Mouse (Mus musculus): ENCODE data around the gene Ap1g2.

DNA sequence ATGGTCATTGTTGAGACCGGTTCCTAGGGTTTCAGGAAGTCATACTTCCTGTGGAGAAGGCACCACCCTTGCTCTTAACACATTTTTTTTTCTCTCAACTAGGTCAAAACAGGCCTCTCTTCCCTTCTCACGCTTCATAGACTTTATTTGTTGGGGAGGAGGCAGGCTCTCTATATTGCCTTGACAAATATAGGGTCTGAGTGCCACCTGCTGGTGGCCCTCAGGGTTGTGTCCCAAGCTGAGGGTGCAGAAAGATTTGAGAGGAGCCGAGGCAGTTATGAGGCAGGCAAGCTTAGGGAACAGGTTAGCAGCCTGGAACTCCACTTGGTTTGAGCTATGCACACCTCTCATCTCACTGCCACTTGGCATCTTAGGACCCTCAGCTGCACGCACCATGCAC, 8.3 kb downstream of the Ap1g2 start:
- TF ChIP-seq POLR2A (IDR thresholded peaks at IDR 0.05; ENCODE audit: extremely low read depth, insufficient read depth, low read length) (no peak), CTCF (IDR thresholded peaks at IDR 0.05; ENCODE audit: extremely low read depth, insufficient read depth, low read length) (peak; percentile 62)
